Mouse (Mus musculus) hindbrain, embryonic 16.5 days (tissue): ENCODE results near the gene Prss8. TPM values are rescaled to one million over a fixed set of nuclear protein-coding genes. Genes with fewer than 3 reads are reported as not detected.
A peak's percentile ranks its signal among the peaks of the same experiment; 100 is the strongest.
"Not testable (repeated sequence)": the region's sequence is repeated elsewhere in the genome, so short reads cannot be mapped to it uniquely, and the experiment has no call there.

Source experiments
- ATAC-seq: fragments of 200-750 bp; cut with Nextera tagmentation; 2 replicates; pipeline ENCODE4 v1.8.0; 2017; ENCODE audit warnings: moderate TSS enrichment, moderate library complexity
- H3K27ac ChIP-seq: fragments of 300-500 bp; sonication (generic); 2 replicates; pipeline ENCODE4 v1.5.1; 2014; ENCODE audit warnings: low read depth, mild to moderate bottlenecking, control low read depth, low read length, moderate library complexity
- H3K27me3 ChIP-seq: fragments of 300-500 bp; sonication (generic); replicated peaks from 2 replicates; pipeline ENCODE4 v1.6.1; 2014; ENCODE audit warnings: low read length; ENCODE audit not compliant: control insufficient read depth, insufficient read depth
- H3K36me3 ChIP-seq: fragments of 300-500 bp; sonication (generic); 2 replicates; pipeline ENCODE4 v1.6.1; 2014; ENCODE audit warnings: mild to moderate bottlenecking, low read length, moderate library complexity, mixed read lengths; ENCODE audit not compliant: control insufficient read depth, insufficient read depth
- H3K4me1 ChIP-seq: fragments of 300-500 bp; sonication (generic); 2 replicates; pipeline ENCODE4 v1.6.1; 2014; ENCODE audit warnings: low read depth, low read length; ENCODE audit not compliant: control insufficient read depth, insufficient read depth
- H3K4me2 ChIP-seq: fragments of 300-500 bp; sonication (generic); 2 replicates; pipeline ENCODE4 v1.6.1; 2014; ENCODE audit warnings: mild to moderate bottlenecking, low read length, control low read depth, moderate library complexity
- H3K4me3 ChIP-seq: fragments of 300-500 bp; sonication (generic); 2 replicates; pipeline ENCODE4 v1.5.1; 2014; ENCODE audit warnings: mild to moderate bottlenecking, low read length, control low read depth, moderate library complexity
- H3K9ac ChIP-seq: fragments of 300-500 bp; sonication (generic); 2 replicates; pipeline ENCODE4 v1.6.1; 2014; ENCODE audit warnings: low read depth, mild to moderate bottlenecking, control low read depth, low read length, moderate library complexity
- H3K9me3 ChIP-seq: fragments of 300-500 bp; sonication (generic); 2 replicates; pipeline ENCODE4 v1.6.1; 2014; ENCODE audit warnings: mild to moderate bottlenecking, low read length, moderate library complexity; ENCODE audit not compliant: control insufficient read depth
- WGBS: fragments of 180-500 bp; shearing (Covaris S2); extraction: QIAGEN DNeasy Blood & Tissue Kit; methylation state at CpG from one replicate; pipeline ENCODE4 v1.1.7; 2014; 5-methylcytosine and 5-hydroxymethylcytosine counted together
- polyA plus RNA-seq: library from polyadenylated mRNA; unstranded; fragments of >200 nt; fragmentation: Nextera tagmentation; extraction: Ambion mirVana; gene quantifications from 2 replicates; pipeline ENCODE4 v1.2.1, GENCODE M21; 2015

Gene Prss8
- polyA plus RNA-seq, 1 experiment from 2014 or later = 0.50 TPM

DNA sequence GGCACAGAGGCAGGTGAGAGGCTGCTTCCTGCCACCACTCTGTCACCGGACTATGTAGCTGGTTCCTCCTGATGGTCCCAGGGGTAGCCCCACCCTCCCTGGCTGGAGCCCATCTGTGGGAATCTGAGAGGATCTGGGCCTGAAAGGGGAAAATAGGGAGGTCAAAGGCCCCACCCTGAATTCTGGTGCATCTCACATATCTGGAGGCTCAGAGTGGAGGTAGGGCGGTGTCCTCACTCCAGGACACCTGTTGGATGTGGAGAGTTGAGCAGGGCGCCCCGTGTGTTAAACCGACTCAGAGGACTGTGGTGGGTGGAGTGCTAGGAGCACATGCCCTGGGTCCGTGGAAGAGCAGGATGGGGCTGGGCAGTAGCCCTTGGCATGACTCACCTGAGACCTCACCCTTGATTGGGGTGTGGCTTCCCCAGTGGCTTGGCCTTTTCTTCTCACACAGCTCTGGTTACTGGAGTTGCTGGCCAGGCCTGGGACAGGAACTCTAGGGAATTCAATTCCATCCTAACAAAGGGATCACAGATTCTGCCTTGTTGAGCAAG lies 16.6 kb upstream of the Prss8 start, which contains the start of gene Prss36:
TSS of gene Prss36 (minus strand) at position 256 of the 554 bp plus-strand sequence.
- Histone ChIP-seq H3K4me2 (no peak within 1 kb of the TSS), H3K4me1 (no peaks in the 10 kb centered on the region), H3K9me3 (no peaks in the 10 kb centered on the region), H3K36me3 (no peaks in the 10 kb centered on the region), H3K27me3 (peaks cover 17% of the 10 kb centered on the region), H3K4me3 (no peak within 1 kb of the TSS), H3K27ac (no peak within 1 kb of the TSS), H3K9ac (no peak within 1 kb of the TSS)
- no peak for ATAC-seq
- 81% methylated on average over 6 of the region's 6 CpGs for WGBS

DNA sequence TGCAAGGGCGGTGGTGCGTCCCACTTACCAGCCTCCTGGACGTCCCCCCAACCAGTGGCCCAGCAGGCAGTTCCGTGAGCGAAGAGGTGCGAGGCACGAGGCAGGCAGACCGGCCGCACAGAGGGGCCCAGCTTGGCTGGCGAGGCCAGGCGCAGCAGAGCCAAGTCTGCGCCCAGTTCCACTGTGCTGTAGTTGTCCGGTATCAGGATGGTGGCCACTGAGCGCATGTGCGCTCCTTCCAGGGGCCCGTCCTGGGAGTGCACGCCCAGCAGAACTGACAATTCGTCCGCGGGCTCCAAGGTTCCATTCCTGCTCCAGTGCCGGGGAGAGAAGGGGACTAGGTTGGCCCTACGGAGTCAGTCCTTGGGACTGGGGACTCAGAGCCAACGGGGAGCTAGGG lies 14.7 kb upstream of the Prss8 start:
- Histone ChIP-seq H3K9me3 (no peaks in the 10 kb centered on the region), H3K4me3 (no peak overlapping the region), H3K4me2 (peak overlapping the region; percentile 25; the same call in 1 of the 2 replicates), H3K36me3 (no peaks in the 10 kb centered on the region), H3K27ac (no peak overlapping the region), H3K4me1 (no peaks in the 10 kb centered on the region), H3K9ac (no peak overlapping the region), H3K27me3 (peaks cover 17% of the 10 kb centered on the region)
- WGBS = 12% methylated on average over 23 of the region's 23 CpGs
- no peak for ATAC-seq

- H3K4me2 ChIP-seq, H3K9ac ChIP-seq, H3K27ac ChIP-seq, H3K9me3 ChIP-seq, H3K36me3 ChIP-seq, H3K4me1 ChIP-seq, H3K4me3 ChIP-seq, ATAC-seq: not testable (repeated sequence)
- 64% methylated on average over 2 of the region's 2 CpGs for WGBS
- H3K27me3 ChIP-seq = peaks cover 17% of the 10 kb centered on the region
These were observed 12.2 kb upstream of the Prss8 start for GRCm38 (mm10) chr7:127942097-127942496.

DNA sequence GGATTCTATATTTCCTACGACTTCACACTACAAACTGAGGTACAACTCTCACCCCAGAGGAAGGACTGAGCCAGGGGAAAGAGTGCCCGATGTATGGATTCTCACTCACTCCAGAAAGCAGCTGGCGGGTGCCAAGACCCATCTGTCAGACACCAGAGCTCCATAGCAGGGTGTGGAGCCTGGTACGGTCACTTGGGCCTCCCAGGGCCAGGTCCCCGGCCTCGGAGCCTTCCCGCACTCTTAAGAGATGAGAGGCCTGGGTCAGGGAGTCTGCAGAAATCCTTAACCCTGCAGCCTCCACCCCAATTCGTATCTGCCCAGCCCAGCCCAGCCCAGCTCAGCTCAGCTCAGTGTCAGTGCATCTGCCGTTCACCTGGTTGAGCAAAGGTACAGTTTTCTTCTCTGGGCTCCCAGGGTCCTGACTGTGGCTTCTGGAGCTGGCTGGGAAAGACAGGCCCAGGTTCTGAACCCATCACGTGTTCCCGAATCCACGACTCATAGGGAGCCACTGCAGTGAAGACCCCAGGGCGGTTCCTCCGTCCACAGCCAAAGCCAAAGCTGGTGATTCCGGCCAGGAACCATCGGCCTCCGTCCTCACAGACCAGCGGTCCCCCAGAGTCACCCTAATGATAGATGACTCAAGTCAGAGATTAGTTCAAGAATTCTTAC lies 6.4 kb upstream of the Prss8 start:
- Histone ChIP-seq H3K27me3 (no peaks in the 10 kb centered on the region; the same call in 1 of the 2 replicates), H3K27ac (peak overlapping the region; percentile 90), H3K4me3 (peak overlapping the region; percentile 85), H3K4me1 (peaks cover 12% of the 10 kb centered on the region), H3K9me3 (no peaks in the 10 kb centered on the region), H3K9ac (peak overlapping the region; percentile 93), H3K4me2 (peak overlapping the region; percentile 93), H3K36me3 (no peaks in the 10 kb centered on the region)
- 0 out of 2 replicates have a peak, but pooled peaks have one; percentile 2 for ATAC-seq
- 53% methylated on average over 18 of the region's 18 CpGs for WGBS

DNA sequence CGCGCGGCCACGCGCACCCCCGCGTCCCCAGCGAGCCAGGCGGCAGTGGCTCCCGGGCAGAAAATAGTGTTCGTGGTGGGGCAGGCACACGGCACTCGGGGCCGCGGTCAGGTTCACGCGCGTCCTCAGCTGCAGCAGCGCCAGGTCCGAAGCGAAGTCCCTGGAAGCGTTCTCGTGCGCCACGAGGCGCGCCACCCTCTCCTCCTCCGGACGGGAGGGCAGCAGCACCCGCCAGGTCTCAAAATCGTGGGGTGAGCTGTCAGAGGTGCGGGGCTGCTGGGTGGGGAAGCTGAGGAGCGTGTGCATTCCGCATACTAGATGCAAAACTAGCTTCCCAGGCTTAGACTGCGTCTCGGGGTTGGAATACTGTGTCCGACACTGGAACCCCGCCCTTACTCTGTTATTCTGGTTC lies 5.8 kb upstream of the Prss8 start:
- H3K27me3 ChIP-seq = no peaks in the 10 kb centered on the region; the same call in 1 of the 2 replicates
- H3K36me3 ChIP-seq = no peaks in the 10 kb centered on the region
- ATAC-seq = peak; percentile 83
- H3K4me1 ChIP-seq = peaks cover 12% of the 10 kb centered on the region
- H3K9me3 ChIP-seq = no peaks in the 10 kb centered on the region
- peak overlapping the region; percentile 90 for H3K27ac ChIP-seq
- H3K4me3 ChIP-seq = peak overlapping the region; percentile 85
- peak overlapping the region; percentile 93 for H3K9ac ChIP-seq
- peak overlapping the region; percentile 93 for H3K4me2 ChIP-seq
- WGBS = under 1% methylated on average over 34 of the region's 38 CpGs

- peaks cover 4% of the 10 kb centered on the region for H3K27me3 ChIP-seq
- peaks cover 12% of the 10 kb centered on the region for H3K4me1 ChIP-seq
- 6% methylated on average over 31 of the region's 32 CpGs for WGBS
- no peaks in the 10 kb centered on the region for H3K36me3 ChIP-seq
- ATAC-seq = peak; percentile 96
- peak overlapping the region; percentile 85 for H3K4me3 ChIP-seq
- peak overlapping the region; percentile 93 for H3K9ac ChIP-seq
- H3K27ac ChIP-seq = peak overlapping the region; percentile 90
- H3K9me3 ChIP-seq = no peaks in the 10 kb centered on the region
- peak overlapping the region; percentile 93 for H3K4me2 ChIP-seq
These were observed 5.3 kb upstream of the Prss8 start for GRCm38 (mm10) chr7:127935028-127935722.

DNA sequence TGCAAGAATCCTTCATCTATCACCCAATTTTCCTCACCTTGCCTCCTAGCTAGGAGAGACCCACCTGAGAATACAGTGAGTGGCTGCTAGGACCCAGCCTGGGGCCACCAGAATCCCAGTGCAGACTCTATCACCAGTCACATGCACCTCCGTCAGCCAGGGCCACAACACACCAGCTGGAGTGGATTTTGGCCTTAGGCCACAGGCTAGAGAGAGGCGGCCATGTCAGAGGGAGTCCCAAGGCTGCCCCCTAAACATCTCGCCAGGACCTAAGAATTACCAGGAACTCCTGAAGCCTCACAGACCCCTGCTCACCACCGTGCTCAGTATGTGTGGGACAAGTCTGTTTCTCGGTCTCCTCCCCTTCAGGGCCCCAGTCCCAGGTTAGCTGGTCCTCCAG lies 4.2 kb upstream of the Prss8 start:
- no peaks in the 10 kb centered on the region for H3K9me3 ChIP-seq
- H3K4me1 ChIP-seq = peaks cover 12% of the 10 kb centered on the region
- H3K4me3 ChIP-seq = no peak overlapping the region
- WGBS = 90% methylated on average over 5 of the region's 5 CpGs
- H3K36me3 ChIP-seq = no peaks in the 10 kb centered on the region
- no peak for ATAC-seq
- H3K27ac ChIP-seq = no peak overlapping the region
- H3K9ac ChIP-seq = no peak overlapping the region
- peaks cover 6% of the 10 kb centered on the region for H3K27me3 ChIP-seq
- no peak overlapping the region for H3K4me2 ChIP-seq

DNA sequence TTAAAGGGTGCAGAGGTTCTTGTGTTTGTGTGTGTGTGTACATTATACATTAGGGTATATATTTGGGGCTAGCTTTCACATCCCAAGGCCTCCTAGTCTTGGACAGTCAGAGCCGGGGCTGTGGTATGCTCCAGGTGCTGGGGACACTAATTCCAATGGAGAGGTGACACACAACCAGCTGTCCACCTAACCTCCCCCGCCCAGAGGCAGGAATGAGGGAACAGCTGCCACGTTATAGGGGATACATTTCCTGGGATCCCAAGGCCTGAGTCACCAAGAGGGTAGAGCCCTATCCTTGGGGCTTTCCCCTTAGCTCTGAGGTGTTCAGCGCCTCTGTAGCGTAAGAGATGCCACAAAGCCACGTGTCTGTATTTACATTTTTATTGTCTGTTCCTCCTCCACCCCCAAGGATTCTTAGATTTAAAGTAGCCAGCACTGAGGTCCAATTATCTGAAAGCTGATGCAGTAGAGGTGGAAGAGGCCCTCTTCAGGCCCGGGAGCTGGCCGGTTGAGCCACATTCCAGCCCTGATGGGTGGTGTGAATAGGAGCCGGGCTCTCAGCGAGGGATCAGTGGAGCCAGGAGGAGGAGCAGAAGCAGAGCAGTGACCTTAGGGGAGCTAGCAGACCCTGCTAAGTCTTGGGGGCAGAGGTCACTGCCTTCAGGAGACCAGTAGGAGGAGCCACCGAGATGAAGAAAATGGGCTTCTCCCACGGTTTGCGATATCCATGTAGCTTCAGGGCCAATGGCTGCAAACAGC lies 2.5 kb upstream of the Prss8 start:
- peaks cover 10% of the 10 kb centered on the region for H3K27me3 ChIP-seq
- 21% methylated on average over 13 of the region's 13 CpGs for WGBS
- ATAC-seq = no peak

More for the DNA sequence above, 2.5 kb upstream of the Prss8 start:
- H3K36me3 ChIP-seq = no peaks in the 10 kb centered on the region
- no peak overlapping the region for H3K27ac ChIP-seq
- H3K9me3 ChIP-seq = no peaks in the 10 kb centered on the region
- no peak overlapping the region for H3K9ac ChIP-seq
- H3K4me1 ChIP-seq = peaks cover 12% of the 10 kb centered on the region
- no peak overlapping the region for H3K4me3 ChIP-seq
- H3K4me2 ChIP-seq = no peak overlapping the region
